Mouse (Mus musculus): ENCODE data around the gene Cabp4. TPM values are rescaled to one million over a fixed set of nuclear protein-coding genes. Genes with fewer than 3 reads are reported as not detected.

The Cabp4 gene
- total RNA-seq, 2 experiments from 2014 or later: 0.26 to 0.63 TPM

DNA sequence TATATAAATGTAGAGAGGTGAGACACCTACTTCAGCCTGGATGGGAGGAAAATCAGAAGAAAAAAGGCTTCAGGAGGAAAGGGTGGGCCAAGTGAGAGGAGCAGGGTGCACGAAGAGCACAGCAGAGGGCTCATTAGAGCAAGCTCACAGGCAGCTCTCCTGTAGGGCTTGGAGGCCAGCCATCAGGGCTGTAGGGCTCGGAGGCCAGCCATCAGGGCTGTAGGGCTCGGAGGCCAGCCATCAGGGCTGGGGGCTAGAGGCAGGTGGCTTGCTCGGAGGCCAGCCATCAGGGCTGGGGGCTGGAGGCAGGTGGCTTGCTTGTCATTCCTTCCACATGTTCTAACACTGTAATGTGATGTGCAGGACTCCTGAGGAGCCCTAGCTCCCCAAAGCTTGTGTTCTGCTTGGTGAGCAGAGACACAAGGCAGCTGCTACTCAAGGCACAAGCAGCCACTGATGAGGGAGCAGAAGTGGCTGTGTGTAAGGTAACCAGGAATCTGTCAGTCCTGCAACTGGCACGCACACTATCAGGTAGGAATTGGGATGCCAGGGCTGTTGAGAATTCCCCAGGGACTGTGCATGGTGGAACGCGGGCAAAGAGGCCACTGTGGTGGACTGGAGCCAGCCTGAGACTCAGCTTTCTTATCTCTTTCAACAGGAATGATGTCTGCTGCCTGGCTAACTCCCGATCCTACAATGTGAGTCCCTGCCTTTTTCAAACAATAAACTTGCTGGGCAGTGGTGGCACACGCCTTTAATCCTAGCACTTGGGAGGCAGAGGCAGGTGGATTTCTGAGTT is 23.0 kb upstream of the Cabp4 start:
- no peak for DNase-seq (ENCODE audit: low spot score in 2 of 2)

DNA sequence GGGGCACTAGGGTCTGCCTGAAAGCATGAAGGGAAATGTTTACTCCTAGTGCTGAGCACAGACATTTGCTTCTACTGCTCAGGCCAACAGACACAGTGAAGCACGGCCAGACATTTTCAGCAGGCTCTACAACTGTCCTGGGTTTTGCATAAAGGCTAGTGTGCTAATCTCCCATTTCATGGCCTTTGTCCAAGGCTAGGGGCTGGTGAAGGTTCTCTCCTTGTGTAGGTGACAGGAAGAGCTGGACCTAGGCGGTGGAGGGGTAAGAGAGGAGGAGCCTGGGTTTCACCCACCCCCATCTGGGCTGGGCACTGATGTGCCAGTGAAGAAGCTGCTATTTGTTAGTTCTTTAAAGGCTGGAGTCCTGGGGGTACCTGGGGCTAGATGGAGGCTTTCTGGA is 20.9 kb upstream of the Cabp4 start:
- no peak for DNase-seq (ENCODE audit: low spot score in 2 of 2)

DNA sequence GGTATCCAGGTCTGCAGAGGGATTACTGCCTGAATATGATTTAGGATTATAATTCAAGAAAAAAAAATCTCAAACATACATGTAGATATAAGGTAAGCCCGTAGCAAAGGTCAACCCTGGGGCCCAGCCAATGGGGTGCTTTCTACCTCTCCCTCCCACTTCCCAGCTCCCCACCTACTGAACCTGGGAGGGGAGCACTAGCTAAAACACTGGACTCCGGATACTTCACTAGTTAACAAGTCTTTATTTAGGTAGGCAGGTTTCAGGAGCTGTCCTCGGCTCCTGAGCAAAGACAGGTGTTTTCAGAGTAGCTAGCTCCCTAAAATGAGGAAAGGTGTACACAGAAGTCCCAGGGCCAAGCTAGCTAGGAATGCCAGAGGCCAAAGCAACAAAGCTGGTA is 20.3 kb upstream of the Cabp4 start:
- no peak for DNase-seq (ENCODE audit: low spot score in 2 of 2)

DNA sequence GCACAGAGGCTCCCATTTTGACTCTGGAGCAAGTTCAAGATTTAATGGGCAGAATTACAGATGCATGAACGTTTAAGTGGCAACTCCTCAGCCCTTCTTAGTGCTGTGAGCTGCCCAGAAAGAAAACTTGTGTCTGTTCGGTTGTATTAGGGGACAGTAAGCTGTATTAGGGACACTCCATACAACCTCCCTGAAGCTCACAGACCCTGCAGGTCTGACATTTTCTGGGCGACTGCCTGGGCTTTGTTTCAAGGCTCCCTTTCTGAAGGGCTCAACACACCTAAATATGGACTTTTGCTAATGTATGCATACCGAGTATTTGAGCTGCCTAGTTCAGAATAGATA is 19.7 kb upstream of the Cabp4 start:
- DNase-seq (ENCODE audit: low spot score in 2 of 2): no peak

DNA sequence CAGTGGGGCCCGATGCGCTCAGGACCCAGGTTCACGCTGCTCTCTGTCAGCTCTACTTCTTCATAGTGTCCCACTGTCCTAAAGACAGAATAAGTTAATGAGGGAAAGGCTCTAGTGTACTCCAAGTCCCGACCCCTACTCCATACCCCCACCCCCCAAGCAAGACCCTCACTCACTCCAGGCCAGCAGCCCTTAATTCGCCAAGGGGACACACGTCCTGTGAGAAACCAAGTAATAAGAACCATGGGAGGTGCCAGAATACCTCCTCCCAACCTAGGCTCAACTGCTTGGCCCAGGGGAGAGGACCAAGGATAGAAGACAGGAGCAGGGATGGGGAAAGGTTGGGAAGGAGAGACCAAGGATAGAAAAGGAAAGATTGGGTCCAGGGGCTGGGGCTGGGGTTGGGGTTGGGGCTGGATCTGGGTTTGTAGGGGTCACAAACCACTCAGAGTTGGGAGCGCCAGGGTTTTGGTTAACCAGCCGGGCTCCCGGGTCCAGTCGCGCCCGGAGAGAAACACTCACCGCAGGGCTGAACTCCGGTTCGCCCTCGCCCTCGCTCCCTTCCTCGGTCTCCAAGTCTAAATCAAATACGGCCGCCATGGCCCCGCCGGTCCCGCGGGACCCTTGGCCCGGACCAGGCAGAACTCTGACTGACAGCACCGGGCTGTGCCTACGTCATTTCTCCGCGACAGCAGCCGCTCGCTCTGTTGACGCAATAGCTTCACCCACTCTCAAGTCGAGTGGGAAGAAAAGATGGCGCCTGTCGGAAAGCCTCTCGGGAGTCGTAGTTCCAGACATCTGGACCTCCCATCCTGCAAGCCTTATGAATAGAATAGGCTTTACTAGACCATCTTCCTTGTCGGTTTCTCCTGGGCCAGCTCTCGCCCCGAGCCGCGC is 19.1 kb upstream of the Cabp4 start, which contains the start of gene Rps6kb2:
Rps6kb2 (minus strand) TSS at position 709 of the 897 bp plus-strand sequence.
- DNase-seq (ENCODE audit: low spot score in 2 of 2): peak; percentile 98 to 99

DNA sequence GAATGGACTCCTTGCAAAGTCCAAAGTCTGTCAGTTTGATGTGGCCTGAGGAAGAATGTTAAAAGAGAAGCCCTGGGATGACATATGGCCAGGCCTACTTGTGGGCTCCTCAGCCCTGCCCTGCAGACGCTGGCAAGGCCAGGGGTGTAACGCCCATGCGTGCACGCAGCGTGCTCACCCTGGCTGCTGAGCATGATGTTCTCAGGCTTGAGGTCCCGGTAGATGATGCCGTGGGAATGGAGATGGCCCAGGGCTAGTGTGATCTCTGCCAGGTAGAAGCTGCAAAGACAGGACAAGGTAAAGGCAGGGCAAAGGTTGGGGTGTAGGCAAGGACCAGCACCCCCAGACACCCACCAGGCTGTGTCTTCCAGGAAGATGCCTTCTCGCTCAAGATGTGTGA is 15.2 kb upstream of the Cabp4 start:
- DNase-seq (ENCODE audit: low spot score in 2 of 2): no peak

DNA sequence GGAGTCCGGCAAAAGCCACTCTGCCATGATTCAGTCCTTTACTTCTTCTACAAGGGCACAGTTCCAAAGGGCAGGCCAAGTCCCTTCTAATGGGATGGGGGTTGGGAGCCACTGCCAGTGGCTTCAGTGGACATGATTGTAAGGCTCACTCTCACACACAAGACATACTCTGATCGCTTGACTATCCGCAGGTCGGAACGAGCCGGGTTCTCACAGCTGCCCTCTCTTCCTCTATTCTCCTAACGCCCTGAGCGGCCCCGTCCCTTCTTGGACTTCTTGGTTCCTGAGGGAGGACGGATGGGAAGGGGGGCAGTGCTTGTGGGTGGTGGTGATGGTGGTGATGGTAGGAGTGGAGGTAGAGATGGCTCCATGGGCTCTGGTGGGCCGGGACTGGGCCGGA is 12.9 kb upstream of the Cabp4 start:
- no peak for DNase-seq (ENCODE audit: low spot score in 2 of 2)

DNA sequence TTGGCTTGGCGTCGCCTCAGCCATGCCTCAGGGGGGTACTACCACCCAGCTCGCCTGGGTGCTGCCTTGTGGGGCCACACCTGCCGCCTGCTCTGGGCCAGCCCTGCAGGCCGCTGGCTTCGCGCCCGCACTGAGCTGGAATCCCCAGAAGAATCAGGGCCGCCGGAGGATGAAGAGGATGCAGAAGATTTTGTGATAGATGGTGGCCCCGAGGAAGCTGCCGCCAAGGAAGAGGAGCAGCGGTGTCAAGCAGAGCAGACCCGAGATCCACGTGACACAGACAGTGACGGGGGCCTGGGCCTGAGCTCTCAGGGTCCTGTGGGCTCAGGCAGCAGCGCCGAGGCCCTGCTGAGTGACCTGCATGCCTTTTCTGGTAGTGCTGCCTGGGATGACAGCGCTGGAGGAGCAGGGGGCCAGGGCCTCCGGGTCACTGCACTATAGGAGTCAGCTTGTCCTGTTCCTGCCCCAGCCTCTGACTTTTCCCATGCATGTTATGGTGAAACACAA is 12.3 kb upstream of the Cabp4 start:
- no peak for DNase-seq (ENCODE audit: low spot score in 2 of 2)

DNA sequence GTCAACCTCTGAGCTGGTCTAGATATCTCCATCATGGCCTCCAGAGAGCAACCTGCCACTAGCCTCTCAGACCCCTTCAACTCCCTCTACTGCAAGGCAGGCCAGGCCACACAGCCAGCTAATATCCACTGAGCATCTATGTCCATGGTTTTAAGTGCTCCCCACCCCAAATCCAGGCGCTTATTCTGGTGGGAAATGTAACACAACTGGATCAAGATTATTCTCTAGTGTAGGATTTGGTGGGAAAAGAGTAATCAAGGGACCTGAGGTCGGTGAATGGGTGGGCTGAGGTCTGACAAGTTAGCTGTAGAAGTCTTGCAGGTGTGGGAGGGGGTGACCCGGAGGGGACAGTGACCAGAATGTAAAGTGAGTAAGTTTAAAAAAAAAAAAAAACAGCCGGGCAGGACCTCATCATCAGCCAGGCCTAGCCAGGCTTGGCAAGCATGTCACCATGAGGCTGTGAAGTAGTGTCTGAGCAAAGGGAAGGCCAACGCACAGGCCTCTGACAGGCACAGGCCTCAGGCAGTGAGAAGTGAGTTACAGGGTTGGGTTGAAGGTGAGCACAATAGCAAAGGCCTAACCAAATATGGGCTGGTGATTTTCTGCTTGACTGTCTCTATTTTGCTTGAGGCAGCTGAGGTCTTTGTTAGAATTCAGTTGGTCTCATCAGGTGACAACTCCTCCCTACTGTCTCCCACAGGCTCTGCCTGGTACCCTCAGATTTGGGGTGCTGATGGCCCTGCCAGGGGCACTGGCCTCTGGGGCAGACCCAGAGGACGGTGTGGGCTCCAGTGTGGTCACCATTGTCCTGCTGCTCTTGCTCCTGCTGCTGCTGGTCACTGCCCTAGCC is 11.6 kb upstream of the Cabp4 start:
- no peak for DNase-seq (ENCODE audit: low spot score in 2 of 2)

DNA sequence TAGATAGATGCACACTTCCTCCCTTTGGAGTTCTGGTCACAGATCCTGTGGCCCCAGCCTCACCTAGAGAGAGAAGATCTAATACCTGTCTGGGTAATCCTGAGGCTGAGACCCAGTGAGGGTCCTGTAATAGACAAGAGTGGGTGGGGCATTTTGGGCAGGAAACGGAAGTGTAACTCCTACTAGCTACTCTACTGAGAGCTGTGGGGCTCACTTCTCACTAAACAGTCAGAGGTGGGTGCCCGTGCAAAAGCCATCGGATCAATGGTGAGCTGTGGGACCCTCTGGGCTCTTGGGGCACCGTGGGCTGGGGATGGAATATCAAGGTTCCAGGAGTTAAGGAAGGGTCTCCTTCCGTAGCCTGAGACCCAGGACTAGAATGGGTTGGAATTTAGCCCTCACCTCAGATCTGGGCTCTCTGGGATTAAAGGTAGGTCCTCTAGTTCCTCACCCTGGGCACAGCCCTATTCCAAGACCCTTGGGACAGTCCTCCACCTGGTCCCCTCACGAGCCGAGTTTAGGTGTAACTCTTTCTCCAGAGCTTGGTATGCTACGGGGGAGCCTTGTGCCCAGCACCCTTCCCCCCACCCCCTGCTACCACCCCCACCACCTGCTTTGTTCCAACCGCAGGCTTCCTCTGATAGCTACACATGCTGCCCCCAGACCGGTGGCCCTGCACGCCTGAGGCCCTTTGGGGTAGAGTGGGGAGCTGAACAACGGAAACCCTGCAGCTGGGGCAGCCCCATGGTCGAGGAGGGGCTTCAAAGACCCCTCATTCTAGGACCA is 10.8 kb upstream of the Cabp4 start:
- DNase-seq (ENCODE audit: low spot score in 2 of 2): no peak

DNA sequence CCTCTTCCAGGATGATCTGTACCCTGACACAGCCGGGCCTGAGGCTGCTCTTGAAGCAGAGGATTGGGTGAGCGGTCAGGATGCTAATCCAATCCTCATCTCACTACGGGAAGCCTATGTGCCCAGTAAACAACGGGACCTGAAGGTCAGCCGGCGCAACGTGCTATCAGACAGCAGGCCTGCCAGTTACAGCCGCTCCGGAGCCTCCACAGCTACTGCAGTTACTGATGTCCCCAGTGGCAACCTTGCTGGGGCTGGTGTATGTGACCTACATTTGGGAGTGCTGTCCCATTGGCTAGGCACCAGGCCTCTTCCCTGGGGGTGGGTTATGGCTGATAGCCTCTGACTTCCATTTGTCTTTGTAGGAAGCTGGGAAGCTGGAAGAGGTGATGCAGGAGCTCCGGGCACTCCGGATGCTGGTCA is 9.4 kb upstream of the Cabp4 start, which contains the start of gene Ptprcap:
Ptprcap (plus strand) TSS at position 373 of the 423 bp plus-strand sequence.
- DNase-seq (ENCODE audit: low spot score in 2 of 2): no peak

DNA sequence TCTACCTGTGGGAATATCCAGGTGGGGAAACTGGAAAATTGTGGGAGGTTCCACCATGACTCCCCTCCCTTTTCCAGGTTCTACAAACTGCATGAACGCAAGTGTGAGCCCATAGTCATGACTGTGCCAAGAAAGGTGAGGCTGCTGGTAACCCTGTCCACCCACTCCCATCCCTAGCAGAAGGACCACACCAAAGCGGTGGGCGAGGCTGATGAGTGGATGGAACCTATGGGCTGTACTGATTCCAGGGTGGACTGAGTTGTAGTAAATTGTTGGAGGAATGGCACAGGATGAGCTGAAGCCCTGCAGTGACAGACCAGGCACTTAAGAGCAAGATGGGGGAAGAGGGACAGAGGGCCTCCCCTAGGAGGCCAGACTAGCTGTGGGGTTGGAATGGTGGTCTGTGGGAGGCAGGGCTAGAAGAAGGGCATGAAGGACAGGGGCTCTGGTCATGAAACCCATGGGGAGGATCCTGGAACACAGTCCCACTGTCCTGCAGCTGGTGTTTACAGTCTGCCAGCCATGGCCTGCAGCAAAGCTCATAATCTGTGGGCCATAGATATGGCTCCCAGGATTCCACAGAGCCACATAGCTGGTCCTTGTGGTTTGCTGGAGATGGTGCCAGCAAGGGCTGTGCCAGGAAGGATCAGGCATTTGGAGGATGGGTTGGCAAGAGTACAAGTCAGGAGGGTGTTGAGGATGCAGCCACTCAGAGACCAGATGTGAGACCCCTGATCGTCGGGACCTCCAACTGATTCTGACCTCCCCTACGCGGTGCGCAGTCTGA is 8.8 kb upstream of the Cabp4 start:
- no peak for DNase-seq (ENCODE audit: low spot score in 2 of 2)

DNA sequence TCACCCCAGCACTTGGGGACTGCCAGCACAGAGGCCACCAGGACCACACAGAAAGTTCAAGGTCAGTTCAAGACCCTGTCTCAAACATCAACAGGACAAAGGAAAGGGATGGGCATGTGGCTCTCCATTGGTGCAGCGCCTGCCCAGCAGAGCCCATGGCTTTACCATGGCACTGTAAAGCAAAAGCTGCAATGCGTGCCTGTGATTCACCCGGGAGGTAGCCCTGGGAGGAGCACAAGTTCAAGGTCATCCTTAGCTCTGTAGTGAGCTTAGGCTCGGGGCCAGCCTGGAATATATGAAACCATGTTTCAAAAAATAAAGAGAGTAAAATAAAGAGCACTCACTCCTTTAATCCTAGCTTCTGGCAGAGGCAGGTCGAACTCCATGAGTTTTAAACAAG is 8.1 kb upstream of the Cabp4 start:
- DNase-seq (ENCODE audit: low spot score in 2 of 2): no peak

DNA sequence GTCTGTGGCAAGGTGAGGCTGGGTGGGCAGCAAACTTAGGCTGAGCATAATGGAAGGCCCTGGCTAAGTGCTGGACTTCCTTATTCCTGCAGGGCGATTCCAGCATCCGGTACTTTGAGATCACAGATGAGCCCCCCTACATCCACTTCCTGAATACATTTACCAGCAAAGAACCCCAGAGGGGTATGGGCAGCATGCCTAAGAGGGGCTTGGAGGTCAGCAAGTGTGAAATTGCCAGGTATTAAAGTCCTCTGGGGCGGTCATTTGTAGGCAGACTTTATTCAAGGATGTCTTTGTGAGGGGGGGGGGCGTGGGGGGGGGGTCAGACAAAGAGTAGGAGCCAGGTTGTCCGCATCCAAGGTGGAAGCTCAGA is 7.6 kb upstream of the Cabp4 start:
- DNase-seq (ENCODE audit: low spot score in 2 of 2): no peak

DNA sequence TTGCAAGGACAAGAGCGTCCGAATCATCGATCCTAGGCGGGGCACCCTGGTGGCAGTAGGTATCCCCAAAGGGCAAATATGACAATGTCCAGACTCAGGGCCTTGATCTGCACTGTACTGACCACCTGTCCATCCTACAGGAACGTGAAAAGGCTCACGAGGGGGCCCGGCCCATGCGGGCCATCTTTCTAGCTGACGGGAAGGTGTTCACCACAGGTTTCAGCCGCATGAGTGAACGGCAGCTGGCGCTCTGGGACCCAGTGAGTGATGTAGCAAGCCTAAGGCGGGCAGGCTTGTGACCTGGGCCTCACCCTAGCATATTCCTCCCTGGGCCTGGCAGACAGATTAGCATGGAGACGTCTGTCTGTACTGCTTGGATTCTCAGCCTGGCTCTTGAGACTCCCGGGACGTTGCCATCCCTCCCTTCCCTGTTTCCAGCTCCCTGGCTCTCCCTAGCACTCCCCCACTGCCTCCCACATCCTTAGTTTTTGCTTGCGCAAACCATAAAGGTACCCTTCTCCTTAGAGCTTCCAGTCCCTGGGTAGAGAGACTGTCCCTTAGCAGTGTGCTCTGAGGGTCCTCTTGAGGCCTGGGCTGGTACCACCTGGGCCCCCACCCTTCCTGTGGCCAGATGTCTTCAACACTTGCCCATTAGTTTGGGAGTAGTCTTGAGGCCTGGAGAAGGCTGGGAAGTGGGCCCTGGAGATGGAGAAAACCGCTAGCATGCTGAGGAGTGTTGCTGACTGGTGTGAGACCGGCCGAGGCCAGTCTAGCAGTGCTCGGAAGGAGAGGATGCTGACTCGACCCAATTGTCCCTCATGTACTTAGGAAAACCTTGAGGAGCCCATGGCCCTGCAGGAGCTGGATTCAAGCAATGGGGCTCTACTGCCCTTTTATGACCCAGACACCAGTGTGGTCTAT is 7.0 kb upstream of the Cabp4 start:
- DNase-seq (ENCODE audit: low spot score in 2 of 2): no peak

DNA sequence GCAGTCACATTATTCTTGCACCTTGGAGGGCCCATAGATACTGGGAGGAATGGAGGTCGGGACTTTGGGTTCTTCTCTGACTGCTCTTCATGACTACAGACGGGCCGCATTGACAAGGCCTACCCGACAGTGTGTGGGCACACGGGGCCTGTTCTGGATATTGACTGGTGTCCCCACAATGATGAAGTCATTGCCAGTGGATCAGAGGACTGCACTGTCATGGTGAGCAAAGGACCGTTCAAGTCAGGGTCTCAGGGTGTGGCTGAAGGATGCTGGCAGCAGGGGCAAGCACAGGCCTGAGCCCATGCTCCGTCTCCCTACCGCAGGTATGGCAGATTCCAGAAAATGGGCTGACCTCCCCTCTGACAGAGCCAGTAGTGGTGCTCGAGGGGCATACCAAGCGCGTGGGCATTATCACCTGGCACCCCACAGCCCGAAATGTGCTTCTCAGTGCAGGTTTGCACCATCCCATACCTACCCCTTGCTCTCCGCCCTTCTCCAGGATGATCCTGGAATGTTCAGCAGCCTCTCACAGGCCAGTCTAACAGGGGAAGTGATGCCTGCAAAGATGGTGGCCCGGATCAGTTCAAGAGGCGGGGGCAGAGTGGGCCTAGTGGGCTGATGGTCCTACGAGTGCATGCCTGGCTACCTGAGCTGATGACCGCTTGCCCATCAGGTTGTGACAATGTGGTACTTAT is 6.1 kb upstream of the Cabp4 start:
- DNase-seq (ENCODE audit: low spot score in 2 of 2): no peak

DNA sequence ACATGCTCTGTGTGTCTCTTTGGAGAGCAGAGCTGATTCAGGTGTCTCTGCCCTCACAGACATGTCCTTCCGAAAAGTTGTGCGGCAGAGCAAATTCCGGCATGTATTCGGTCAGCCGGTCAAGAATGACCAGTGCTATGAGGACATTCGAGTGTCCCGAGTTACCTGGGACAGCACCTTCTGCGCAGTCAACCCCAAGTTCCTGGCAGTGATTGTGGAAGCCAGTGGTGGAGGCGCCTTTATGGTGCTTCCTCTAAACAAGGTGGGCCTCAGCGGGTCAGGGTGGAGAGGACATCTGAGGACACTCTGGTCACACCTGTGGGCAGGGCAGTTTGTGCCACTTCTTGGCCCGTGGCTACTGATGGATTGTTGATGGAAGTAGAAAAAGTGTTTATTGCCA is 5.5 kb upstream of the Cabp4 start:
- DNase-seq (ENCODE audit: low spot score in 2 of 2): no peak

DNA sequence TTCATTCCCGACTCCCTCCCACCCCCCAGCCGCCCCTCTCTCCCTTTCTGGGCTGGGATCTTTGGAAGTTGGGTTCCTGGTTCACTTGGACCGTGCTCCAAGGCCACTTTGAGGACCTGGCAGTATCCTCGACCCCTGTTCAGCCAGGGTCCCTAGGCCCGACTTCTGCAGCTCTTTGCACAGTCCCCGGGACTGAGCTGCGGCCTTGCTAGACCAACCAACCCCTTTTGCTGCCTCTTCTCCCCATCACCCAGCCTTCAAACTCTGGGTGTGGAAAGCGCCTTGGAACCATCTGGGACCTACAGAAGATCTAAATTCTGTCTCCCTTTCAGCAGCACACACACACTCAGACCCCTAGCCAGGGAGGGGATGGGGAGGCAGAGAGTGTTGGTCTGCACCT is 5.0 kb upstream of the Cabp4 start:
- no peak for DNase-seq (ENCODE audit: low spot score in 2 of 2)
